Mouse (Mus musculus) midbrain, embryonic 16.5 days (tissue): ENCODE results near the gene Sh3pxd2a. TPM values are rescaled to one million over a fixed set of nuclear protein-coding genes. Genes with fewer than 3 reads are reported as not detected.

Experiments used
- ATAC-seq: fragments of 200-750 bp; cut with Nextera tagmentation; 2 replicates; pipeline ENCODE4 v1.8.0; 2017; ENCODE audit warnings: moderate TSS enrichment
- H3K27ac ChIP-seq: fragments of 300-500 bp; sonication (generic); 2 replicates; pipeline ENCODE4 v1.5.1; 2014; ENCODE audit warnings: mild to moderate bottlenecking, low read length, mixed read lengths
- H3K27me3 ChIP-seq: fragments of 300-500 bp; sonication (generic); 2 replicates; pipeline ENCODE4 v1.6.1; 2014; ENCODE audit warnings: low read depth, low read length, mixed read lengths; ENCODE audit not compliant: control insufficient read depth, insufficient read depth
- H3K36me3 ChIP-seq: fragments of 300-500 bp; sonication (generic); 2 replicates; pipeline ENCODE4 v1.6.1; 2014; ENCODE audit warnings: mild to moderate bottlenecking, low read length, moderate library complexity, mixed read lengths; ENCODE audit not compliant: control insufficient read depth, insufficient read depth
- H3K4me1 ChIP-seq: fragments of 300-500 bp; sonication (generic); 2 replicates; pipeline ENCODE4 v1.6.1; 2014; ENCODE audit warnings: mild to moderate bottlenecking, low read length, mixed read lengths; ENCODE audit not compliant: control insufficient read depth, insufficient read depth
- H3K4me2 ChIP-seq: fragments of 300-500 bp; sonication (generic); 2 replicates; pipeline ENCODE4 v1.6.1; 2014; ENCODE audit warnings: mild to moderate bottlenecking, low read length, mixed read lengths
- H3K4me3 ChIP-seq: fragments of 300-500 bp; sonication (generic); 2 replicates; pipeline ENCODE4 v1.5.1; 2014; ENCODE audit warnings: low read depth, mild to moderate bottlenecking, low read length, moderate library complexity, mixed read lengths
- H3K9ac ChIP-seq: fragments of 300-500 bp; sonication (generic); 2 replicates; pipeline ENCODE4 v1.6.1; 2014; ENCODE audit warnings: low read depth, low read length, mixed read lengths
- H3K9me3 ChIP-seq: fragments of 300-500 bp; sonication (generic); replicated peaks from 2 replicates; pipeline ENCODE4 v1.6.1; 2014; ENCODE audit warnings: mild to moderate bottlenecking, low read length, mixed read lengths; ENCODE audit not compliant: control insufficient read depth, poor library complexity, severe bottlenecking
- WGBS: fragments of 180-500 bp; shearing (Covaris S2); extraction: QIAGEN DNeasy Blood & Tissue Kit; methylation state at CpG from one replicate; pipeline ENCODE4 v1.1.7; 2014; 5-methylcytosine and 5-hydroxymethylcytosine counted together
- polyA plus RNA-seq: library from polyadenylated mRNA; unstranded; fragments of >200 nt; fragmentation: Nextera tagmentation; extraction: Ambion mirVana; gene quantifications from 2 replicates; pipeline ENCODE4 v1.2.1, GENCODE M21; 2015

Gene Sh3pxd2a
- polyA plus RNA-seq, 1 experiment from 2014 or later: 1.5 TPM

DNA sequence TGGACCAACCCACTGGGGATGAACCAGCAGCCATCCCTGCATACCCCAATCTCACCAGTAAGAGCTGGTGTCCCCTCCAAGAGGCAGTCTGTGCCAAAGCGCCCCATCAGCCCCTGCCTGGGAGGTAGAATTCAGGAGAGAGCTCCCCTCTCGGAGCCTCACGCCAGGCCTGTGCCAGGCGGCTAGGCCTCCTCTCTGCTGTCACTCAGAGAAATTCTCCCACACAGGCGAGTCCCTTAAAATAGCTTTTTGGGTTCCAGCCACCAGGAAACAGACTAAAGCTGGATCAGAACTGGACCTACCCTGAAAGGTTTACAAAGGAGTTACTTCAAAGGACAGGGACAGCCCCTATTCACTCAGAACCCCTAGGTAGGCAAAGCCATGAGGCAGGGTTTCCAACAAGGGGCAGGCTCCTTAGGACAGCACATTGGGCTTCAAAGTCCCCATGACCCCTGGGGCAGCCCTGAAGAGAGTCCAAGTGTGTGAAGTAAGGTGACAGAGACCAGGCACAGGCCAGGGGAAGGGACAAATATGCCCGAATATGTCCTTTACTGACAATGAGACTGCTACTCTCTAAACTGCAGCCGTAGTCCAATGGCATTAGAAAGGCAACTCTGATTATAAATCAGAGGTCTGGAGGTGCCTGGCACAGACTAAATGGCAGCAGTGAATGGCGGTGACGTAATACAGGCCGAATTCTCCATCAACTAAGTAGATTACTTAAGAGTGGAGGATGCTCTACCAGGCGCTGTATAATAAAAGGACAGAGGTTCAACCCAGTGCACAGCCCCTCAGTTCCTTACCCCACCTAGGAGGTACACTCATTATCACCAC lies 9.8 kb downstream of the Sh3pxd2a start:
- Histone ChIP-seq H3K9ac (0 out of 2 replicates have a peak overlapping the region, but pooled peaks have one; percentile 14), H3K4me1 (peaks cover 9% of the 10 kb centered on the region), H3K36me3 (no peaks in the 10 kb centered on the region), H3K9me3 (no peaks in the 10 kb centered on the region), H3K4me2 (no peak overlapping the region), H3K27me3 (no peaks in the 10 kb centered on the region; the same call in 1 of the 2 replicates), H3K4me3 (no peak overlapping the region), H3K27ac (no peak overlapping the region)
- ATAC-seq: no peak
- WGBS: 62% methylated on average over 11 of the region's 11 CpGs

GRCm38 (mm10) chr19:47453352-47453751 lies 10.8 kb downstream of the Sh3pxd2a start:
- no peak overlapping the region for H3K4me3 ChIP-seq
- no peak overlapping the region for H3K9ac ChIP-seq
- no peaks in the 10 kb centered on the region for H3K9me3 ChIP-seq
- H3K4me1 ChIP-seq: peaks cover 12% of the 10 kb centered on the region
- no peak overlapping the region for H3K27ac ChIP-seq
- ATAC-seq: no peak
- WGBS: 77% methylated on average over 7 of the region's 7 CpGs
- H3K27me3 ChIP-seq: no peaks in the 10 kb centered on the region; the same call in 1 of the 2 replicates
- no peak overlapping the region for H3K4me2 ChIP-seq
- H3K36me3 ChIP-seq: no peaks in the 10 kb centered on the region

DNA sequence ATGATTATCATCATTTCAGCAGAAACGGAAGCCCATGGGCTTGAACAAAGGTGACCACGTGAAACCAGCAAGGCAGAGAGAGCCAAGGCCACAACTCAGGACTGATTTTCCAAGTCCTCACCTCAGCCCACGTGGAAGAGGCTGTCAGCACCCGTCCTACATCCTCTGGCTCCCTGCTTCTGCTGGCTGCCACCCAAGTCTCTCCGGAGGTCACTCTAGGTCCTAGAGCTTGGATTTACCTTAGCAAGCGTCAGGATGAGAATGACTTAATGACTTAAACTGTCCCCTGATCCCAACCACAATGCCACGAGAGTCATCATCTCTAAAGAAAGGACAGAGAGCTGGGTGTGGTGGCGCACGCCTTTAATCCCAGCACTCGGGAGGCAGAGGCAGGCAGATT lies 11.5 kb downstream of the Sh3pxd2a start:
- no peak overlapping the region for H3K4me3 ChIP-seq
- ATAC-seq: no peak
- peaks cover 14% of the 10 kb centered on the region for H3K4me1 ChIP-seq
- H3K27ac ChIP-seq: no peak overlapping the region
- no peaks in the 10 kb centered on the region for H3K9me3 ChIP-seq
- no peaks in the 10 kb centered on the region; the same call in 1 of the 2 replicates for H3K27me3 ChIP-seq
- H3K4me2 ChIP-seq: no peak overlapping the region
- WGBS: 90% methylated on average over 10 of the region's 10 CpGs
- no peak overlapping the region for H3K9ac ChIP-seq
- H3K36me3 ChIP-seq: no peaks in the 10 kb centered on the region

DNA sequence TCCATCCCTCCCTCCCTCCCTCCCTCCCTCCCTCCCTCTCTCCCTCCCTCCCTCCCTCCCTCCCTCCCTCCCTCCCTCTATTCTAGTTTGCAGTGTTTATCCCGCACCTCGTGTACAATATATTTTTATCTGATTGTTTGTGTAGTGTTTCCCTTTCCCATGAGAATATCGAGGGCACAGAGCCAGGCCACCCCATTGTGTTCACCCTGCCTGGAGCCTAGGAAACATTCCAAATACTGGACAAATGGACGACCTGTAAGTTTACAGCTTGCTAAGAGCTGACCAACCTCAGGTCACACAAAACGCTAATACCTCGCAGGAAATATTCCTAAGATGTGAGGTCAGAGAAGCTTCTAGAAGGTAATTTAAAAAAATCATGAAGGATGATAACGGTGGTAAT lies 12.0 kb downstream of the Sh3pxd2a start:
- 82% methylated on average over 7 of the region's 7 CpGs for WGBS
- Histone ChIP-seq H3K9ac (no peak overlapping the region), H3K4me2 (no peak overlapping the region), H3K9me3 (no peaks in the 10 kb centered on the region), H3K27ac (no peak overlapping the region), H3K27me3 (no peaks in the 10 kb centered on the region; the same call in 1 of the 2 replicates), H3K4me1 (peaks cover 14% of the 10 kb centered on the region), H3K4me3 (no peak overlapping the region), H3K36me3 (no peaks in the 10 kb centered on the region)
- no peak for ATAC-seq

DNA sequence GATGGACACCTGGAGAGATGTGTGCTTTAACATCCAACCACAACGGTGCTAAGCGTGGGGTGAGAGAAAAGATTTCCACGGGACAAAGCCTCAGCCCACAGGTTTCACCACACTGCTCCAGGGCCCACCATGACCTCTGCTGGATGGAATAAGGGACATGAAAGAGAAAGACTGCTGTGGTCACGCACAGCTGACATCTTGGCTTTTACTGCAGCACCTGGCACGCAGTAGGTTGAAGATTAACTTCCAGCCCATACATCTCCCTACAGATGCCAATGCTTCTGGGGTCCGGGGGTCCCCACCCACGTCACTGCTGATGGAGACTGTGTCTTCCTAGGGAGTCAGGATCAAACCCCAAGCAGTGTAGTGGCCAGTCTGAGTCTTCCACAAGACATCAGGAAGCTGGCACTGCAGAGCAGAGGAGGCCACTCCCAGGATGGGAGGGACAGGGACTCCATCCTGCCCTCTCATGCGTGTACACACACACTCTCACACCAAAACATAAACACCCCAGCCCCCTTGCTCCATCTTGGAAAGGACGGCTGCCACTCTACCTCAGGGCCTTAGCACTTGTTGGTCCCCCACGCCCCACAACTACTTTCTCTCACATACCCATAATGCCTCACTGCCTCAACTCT lies 12.6 kb downstream of the Sh3pxd2a start:
- Histone ChIP-seq H3K27me3 (no peaks in the 10 kb centered on the region; the same call in 1 of the 2 replicates), H3K4me3 (no peak overlapping the region), H3K9ac (no peak overlapping the region), H3K4me2 (no peak overlapping the region), H3K36me3 (no peaks in the 10 kb centered on the region), H3K27ac (no peak overlapping the region), H3K9me3 (no peaks in the 10 kb centered on the region), H3K4me1 (peaks cover 16% of the 10 kb centered on the region)
- WGBS: 80% methylated on average over 10 of the region's 10 CpGs
- ATAC-seq: no peak

- peaks cover 16% of the 10 kb centered on the region for H3K4me1 ChIP-seq
- H3K4me3 ChIP-seq: no peak overlapping the region
- ATAC-seq: no peak
These were observed 13.7 kb downstream of the Sh3pxd2a start for GRCm38 (mm10) chr19:47450261-47451137.

GRCm38 (mm10) chr19:47449513-47450227 lies 14.5 kb downstream of the Sh3pxd2a start:
- peaks cover 16% of the 10 kb centered on the region for H3K4me1 ChIP-seq
- no peak overlapping the region for H3K27ac ChIP-seq
- H3K9ac ChIP-seq: no peak overlapping the region
- no peaks in the 10 kb centered on the region for H3K36me3 ChIP-seq
- ATAC-seq: no peak
- H3K9me3 ChIP-seq: no peaks in the 10 kb centered on the region
- H3K4me3 ChIP-seq: no peak overlapping the region
- no peaks in the 10 kb centered on the region for H3K27me3 ChIP-seq
- no peak overlapping the region for H3K4me2 ChIP-seq
- 59% methylated on average over 4 of the region's 4 CpGs for WGBS

More at GRCm38 (mm10) chr19:47450261-47451137, 13.7 kb downstream of the Sh3pxd2a start:
- no peak overlapping the region for H3K9ac ChIP-seq
- H3K27ac ChIP-seq: no peak overlapping the region
- 27% methylated on average over 8 of the region's 8 CpGs for WGBS
- no peaks in the 10 kb centered on the region for H3K27me3 ChIP-seq
- no peaks in the 10 kb centered on the region for H3K9me3 ChIP-seq
- H3K36me3 ChIP-seq: no peaks in the 10 kb centered on the region
- no peak overlapping the region for H3K4me2 ChIP-seq

GRCm38 (mm10) chr19:47448618-47449151 lies 15.5 kb downstream of the Sh3pxd2a start:
- no peak overlapping the region for H3K9ac ChIP-seq
- WGBS: 75% methylated on average over 14 of the region's 14 CpGs
- no peak overlapping the region for H3K4me2 ChIP-seq
- peaks cover 17% of the 10 kb centered on the region for H3K4me1 ChIP-seq
- H3K27me3 ChIP-seq: no peaks in the 10 kb centered on the region
- H3K4me3 ChIP-seq: no peak overlapping the region
- H3K27ac ChIP-seq: no peak overlapping the region
- no peaks in the 10 kb centered on the region for H3K9me3 ChIP-seq
- H3K36me3 ChIP-seq: no peaks in the 10 kb centered on the region
- ATAC-seq: no peak
